Mouse (Mus musculus): ENCODE measurements around the gene Socs5.

GRCm38 (mm10) chr17:87108507-87109292, 1.2 kb downstream of the Socs5 start:
- TF ChIP-seq POLR2A (IDR thresholded peaks at IDR 0.05; ENCODE audit: insufficient read depth, low read depth, low read length) (no peak), CTCF (IDR thresholded peaks at IDR 0.05; ENCODE audit: insufficient read depth, low read depth, low read length) (no peak)
